Mouse (Mus musculus) yolk sac, embryonic 10.5 days (tissue): ENCODE data around the gene Epb41.

Experiments used
- DNase-seq: peaks from one replicate; pipeline ENCODE4 v3.0.0-alpha.2; 2017; ENCODE audit warnings: low spot score

Gene Epb41

DNA sequence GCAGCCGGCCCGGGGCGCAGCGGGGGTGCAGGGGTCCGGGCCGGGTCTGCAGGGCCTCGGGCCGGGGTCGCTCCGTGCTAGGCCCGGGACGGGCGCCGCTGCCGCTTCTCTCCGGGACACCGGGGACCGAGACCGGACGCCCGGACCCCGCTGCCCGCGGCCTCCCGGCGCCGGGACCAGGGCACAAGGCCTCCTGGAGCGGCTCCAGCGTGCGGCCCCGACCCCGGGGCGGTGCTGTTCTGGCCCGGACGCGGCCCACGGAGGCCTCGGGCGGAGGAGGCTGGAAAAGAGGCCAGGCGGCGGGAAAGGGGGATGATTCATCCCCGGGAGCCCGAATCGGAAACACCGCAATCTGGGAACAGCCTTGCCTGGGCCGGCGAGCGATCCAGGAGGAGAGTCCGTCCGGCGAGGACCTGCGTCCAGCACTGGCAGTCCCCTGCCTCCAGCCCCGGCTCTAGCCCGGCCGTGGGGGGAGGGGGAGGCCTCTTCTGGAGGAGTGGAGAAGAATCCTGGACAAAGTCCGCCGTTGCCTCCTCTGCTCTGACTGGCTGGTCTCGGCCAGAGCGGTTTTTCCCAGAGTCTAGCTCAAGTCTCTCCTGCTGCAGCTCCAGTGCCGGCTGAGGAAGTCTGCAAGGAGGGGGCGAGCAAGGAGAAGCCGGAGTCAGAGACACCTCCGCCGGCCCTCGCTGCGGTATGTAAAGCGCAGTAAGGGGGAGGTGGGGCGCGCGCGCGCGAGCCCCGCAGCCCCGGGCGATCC lies 154.3 kb downstream of the Epb41 start:
- peak; percentile 92 for DNase-seq

DNA sequence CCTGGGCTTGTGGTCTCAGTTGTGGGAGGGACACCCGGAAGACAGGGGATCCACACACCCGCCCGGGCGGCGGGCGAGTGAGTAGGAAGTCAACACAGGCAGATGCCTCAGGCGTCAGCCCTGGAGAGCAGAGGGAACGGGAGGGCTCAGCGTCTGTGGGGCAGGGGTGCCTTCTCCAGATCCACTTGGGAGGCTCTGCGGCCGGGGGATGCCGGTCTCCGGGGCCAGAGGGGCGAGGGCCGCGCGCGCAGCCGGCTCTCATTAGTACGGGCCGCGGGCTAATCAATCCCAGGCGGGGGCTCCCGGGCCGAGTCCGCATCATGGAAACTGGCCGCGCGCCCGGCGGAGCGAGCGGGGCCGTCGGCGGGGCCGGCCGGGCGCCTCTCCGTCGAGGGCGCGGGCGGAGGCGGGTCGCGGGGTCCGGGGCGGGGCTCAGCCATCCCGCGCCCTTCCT lies 155.0 kb downstream of the Epb41 start:
- DNase-seq: peak; percentile 65

DNA sequence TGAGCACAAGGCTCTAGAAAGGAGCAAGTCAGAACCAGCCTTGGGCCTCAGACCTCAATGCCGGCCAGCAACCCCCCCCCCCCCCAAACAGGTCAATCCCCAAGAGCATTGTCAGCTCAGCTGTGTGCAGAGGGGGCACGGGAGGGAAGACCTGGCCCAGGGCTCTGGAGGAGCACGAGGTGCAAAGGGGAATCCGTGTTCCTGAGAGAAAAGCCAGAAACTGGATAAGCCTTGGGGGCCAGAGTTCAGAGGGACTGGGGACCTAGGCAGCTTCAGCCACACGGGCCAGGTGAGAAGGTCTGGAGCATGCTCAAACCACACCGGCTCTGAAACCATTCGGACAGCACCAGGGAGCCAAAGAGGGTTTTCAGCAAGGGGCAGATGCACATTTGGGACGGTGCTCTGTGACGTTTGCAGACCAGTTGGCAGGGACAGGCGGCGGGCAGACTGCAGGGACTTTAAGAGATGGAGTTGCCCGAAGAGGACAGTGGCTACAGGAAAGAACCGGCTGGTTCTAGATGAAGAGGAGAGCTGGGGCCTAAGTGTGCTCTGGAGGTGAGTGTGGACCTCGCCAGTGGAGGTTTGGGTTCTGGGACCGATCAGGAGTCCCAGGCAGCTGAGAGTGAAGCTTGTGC lies 155.5 kb downstream of the Epb41 start:
- no peak for DNase-seq

DNA sequence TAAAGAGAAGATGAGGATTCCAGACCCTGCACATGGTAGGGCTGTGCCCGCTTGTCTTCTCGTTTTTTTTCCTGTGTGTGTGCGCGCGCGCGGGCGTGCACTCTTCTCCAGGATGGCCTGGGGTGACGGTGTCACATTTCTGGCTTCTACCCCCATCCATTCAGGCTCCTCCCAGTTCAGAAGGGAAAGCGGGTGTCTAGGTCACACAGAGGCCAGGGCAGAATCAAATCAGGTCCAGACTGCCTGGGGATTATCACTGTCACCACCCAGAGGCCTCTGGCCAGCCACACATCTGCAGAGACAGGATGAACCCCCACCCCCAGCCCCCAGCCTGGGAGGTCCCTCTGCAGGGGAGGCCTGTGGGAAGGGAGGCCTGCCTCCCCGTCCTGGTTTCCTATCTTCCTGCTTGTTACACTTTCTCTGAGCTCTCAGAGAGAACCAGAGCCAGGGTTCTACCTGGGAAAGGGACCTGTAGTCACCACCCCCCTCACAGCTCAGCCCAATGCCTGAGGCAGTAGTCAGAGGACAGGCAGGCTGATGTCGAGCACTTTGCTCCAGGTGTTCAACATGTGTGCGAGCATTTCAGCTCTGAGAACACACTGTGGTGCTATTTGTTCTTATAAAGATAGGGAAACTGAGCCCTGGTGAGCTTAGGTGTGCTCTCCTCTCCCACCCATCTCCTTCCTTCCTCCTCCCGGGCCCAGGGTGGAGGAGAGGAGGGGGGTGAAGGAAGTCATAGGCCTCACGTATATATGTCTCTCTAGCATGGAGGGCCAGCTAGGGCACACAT lies 156.2 kb downstream of the Epb41 start:
- peak; percentile 79 for DNase-seq

DNA sequence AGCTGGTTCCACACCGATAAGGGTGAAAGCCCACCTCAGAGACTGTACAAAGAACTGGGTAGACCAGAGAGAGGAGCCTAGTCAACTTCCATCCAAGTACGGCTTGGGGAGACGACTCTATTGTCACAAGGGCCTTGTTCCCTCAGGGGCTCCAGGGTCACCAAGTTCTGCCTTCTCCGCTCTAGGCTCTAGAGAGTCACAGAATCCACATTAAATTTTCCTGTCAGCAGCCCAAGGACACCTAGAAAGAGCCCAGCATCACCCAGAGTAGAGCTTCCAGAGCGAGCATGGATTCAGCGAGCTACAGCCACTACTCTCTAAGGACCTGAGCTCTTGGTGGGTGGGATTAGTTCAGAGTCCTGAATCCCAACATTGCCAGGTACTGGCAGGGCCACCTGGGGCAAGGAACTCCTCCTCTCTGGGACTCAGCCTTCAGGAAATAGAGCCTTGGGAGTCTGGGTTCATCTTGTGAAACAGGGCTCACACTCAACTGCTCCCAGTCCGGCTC lies 157.0 kb downstream of the Epb41 start:
- no peak for DNase-seq

DNA sequence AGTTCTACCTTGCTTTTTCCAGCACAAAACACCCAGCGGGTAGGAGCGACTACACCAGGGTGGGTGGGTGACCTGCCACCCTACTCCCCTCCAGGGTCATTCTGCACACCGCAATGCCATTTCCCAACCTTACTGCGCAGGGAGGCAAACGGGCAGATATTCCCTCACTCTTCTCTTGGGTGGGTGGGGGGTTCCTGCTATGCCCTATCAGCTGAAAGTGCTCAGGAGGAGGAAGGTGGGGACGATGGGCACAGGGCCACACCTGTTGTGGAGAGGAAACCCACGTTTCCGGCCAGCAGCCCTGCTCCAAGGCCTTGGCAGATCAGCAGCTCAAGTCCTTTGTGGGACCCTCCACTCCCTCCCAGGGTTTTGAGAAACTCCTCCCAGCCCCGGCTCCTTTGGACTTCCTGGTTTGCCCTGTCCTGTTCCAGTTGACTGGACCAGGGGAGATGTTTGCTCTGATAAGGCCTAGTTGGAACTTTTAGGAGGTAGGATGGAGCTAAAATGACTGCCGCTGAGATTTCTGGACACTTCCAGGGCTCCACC lies 158.0 kb downstream of the Epb41 start:
- no peak for DNase-seq

DNA sequence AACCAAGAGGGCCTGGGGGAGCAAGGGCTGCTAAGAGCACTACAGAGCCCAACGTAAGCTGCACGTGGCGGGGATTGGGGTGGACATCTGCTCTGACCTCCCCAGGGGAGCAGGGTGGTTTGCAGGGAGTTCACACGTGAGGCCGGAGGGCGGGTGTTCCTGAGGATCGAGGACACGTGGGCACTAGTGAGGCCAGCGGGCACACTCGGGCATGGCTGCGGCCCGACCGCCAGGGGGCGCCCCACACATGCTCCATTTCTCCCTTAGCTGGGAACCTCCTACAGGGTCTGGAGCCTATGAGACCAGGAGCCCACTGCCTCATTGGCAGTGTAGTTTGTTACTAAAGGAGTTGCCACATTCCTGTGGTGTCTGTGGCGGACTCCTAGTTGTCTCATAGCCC lies 158.7 kb downstream of the Epb41 start:
- peak; percentile 60 for DNase-seq

DNA sequence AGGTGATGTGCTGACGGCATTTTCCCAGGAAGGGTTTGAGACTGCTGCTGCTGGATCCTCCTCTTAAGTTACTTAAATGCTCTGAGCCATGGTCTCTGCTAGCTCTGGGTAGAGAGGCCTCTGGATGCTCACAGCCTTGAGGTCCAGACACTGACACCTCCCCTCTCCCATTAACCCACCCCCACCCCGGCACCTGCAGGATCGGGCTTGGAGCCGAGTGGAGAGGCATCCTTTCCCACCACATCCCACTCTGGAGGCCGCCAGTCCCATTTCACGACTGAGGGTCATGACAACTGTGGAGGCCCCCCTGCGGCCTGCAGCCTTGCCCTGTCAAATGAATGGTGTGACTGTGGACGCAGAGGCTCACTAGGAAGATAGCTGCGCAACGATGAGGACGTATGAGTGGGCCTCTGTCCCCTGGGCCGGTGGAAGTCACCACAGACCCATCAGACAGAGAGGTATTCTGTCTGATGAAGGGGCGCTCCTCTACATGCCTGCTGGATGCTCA lies 159.2 kb downstream of the Epb41 start:
- DNase-seq: no peak

DNA sequence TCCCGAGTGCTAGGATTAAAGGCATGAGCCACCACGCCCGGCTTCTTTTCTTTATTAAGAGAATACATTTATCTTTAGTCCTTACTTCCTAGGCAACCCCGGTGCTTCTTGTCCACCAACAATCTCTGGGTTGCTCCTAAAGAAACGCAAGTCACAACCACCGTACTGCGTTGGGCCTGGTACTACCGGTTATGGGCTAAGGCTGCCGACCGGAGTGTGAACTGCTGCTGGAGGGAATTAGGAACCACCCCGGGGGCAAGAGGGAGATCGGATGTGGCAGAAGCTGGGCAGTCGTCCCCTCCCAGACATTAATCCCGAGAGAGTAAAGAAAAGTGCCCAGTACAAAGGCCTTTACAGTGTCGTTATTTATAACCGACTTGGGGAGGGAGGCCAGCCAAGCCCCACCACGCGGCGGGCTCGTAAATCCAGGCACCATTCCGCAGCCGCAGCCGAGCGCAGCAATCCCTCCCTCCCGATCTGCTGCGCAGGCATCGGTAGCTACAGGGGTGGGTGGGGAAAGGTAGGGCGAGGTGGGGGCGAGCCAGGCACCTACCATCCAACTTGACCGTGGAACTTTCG lies 160.1 kb downstream of the Epb41 start:
- DNase-seq: peak; percentile 53

DNA sequence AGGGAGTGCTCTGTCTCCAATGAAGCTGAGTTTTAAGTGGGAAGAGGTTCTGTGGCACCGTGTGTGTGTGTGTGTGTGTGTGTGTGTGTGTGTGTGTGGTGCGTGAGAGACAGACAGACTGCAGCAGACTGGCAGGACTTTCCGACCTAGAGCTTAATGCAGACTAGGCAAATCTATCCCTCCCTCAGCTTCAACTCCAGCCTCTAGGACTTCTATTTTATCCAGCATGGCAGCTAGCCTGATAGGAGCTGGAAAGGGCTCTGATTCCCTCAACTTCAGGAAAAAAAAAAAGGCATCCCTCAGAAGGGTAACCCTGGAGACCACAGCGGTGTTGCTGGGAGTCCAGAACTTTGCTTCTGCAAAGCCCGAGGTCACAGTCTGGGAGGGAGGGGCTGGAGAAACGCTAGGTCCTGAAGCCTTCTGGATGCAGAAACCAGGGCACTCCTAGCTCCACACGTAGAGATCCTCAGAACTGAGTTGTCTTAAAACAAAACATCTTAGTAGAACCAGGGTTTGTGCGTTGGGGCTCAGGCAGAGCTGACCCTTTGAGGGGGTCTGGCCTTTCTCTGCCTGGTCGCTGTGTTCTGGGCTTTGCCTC lies 161.0 kb downstream of the Epb41 start:
- DNase-seq: no peak

DNA sequence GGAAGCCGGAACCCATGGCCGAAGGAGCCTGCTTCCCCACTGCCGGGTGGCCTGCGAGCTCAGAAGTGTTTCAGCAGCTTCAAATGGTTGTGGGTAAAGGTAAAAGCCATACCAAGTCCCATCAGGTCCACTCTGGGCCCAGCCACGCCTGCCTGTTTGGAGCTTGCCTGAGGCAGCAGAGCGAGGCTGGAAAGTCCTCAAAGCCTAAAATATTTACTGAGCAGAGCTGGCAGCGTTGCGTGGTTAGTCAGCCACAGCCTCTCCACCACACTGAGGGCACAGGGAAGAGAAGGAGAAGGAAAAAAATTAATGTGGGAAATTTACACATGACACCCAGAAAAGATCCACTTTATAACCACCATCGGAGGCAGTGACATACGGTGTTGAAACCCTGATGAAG lies 161.6 kb downstream of the Epb41 start:
- DNase-seq: no peak

DNA sequence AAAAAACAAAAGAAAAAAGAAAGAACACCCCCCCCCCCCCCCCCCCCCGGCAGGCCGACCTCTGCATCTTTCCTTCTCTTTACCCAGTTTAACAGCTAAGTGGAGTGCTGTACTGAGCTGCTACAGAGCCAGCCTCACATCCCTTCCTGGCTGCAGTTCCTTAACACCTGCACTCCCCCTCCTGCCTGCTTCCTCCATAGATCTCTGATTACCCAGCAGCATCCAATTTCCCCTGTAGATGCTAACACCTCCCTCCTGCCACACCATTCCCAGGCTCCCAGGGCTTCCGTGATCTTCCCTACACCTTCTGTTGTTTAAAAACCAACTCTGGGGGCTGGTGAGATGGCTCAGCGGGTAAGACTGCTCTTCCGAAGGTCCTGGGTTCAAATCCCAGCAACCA lies 163.6 kb downstream of the Epb41 start:
- DNase-seq: no peak

DNA sequence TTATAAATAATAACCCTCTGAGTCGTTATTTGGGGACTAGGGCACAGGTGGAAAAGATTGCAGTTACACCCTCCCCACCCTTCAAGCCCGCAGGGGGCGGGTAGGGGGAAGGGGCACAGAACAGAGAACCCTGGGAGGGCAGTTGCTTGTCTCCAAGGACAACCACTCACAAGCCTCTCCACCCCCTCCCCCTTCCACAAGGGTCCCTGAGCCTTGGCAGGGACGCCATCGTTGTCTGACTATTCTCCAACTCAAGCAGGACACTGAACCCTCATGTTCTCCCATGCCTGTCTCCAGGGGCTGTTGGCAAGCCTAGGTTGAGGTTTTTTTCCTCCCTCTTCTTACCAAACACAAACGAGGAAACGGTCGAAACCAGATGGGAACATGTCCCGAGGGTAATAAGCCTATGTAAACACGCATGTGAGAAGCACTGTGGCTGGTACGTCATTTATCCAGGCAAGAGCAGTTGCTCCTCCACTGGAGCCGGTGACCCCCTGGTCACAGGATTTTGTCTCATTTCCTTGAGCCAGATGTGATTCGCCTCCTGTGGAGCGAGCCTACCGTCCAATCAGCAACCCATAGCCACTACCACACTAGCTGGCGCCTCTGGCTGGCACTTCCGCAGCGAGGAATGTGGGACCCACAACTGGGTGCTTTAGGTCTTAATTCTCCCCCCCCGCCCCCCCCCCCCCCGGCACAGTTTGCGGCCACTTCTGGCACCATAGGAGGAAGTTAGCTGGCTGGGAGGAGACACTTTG lies 164.7 kb downstream of the Epb41 start:
- no peak for DNase-seq

DNA sequence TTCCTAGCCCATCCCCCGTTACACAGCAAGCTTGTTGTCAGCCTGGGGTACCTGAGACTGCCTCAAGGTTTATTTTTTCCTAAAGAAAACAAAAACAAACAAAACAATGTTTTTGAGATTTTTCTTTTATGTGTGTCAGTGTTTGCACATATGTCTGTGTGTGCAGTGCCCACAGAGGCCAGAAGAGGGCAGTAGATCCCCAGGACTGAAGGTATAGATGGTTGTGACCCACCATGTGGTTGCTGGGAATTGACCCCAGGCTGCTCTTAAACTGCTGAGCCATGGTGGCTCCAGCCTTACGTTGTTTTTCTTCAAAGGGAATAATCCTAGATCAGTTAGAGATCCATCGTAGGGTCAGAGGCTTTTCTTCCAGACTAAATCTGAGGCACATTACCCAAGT lies 167.2 kb downstream of the Epb41 start:
- no peak for DNase-seq

DNA sequence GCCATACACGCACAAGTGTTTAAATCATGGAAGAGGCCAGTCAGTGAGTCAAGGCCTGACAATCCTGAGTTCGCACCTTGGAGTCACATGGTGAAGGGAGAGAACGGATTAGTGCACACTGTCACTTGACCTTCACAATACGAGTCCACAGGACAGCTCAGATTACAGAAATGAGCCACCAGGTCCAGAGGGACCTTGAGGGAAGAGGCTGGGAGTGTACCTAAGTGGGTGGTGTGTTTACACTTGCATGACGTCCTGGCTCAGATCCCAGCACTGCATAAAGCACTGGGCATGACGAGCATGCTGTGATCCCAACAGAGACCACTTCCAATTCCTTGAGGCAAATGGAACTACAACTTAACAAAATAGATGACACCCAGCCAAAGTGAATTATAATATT lies 168.7 kb downstream of the Epb41 start:
- DNase-seq: no peak

DNA sequence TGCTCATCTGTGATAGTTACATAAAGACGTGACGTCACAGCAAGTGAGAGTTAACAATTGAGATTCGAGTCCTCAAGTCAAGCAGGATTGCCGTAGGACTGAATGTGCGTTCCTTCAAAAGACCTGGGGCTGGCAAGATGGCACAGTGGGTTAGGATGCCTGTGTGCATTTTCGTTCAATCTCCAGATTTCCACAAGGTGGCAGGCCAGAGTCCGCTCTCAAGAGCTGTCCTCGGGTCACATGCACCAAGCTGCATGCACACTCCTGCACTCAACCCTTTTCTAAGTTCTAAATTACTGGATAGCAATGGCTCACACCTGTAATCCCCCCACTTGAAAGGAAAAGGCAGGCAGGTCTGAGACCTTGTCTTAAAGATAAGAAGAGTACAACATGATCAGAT lies 170.6 kb downstream of the Epb41 start:
- DNase-seq: peak; percentile 45

DNA sequence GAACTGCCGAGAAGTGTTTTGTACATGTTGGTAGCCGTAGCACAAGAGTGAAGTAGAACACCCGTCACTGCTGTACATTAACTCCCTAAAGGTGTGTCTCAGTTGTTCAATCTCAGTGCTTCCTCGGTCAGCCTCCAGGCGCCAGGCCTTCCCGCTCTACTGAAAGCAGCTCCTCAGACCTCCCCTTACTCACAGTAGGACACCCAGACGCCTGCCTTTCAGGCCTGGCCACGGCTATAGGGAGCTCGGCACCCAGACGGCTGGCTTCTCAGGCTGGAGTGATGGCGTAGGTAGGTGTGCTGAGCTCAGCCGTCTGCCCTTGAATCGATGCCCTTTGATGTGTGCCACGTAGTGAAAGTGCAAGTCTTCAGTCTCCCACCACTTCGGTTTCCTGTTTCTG lies 174.0 kb downstream of the Epb41 start:
- no peak for DNase-seq

DNA sequence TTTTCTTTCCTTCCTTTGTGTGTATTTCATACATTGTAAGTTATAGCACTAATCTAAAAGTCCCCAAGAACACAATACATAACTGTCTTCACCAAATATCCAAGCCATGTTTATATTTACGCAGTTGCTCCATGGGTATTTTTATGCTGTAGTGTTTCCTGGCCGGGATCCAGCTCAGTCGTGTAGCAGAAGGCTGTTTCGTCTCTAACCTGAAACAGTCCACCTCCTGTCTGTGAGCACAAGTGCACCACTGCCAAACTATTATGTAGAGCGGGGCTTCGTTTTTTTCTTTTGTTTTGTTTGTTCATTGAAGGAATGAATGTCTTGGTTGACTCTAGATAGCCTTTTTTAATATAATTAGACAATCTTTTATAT lies 176.0 kb downstream of the Epb41 start:
- no peak for DNase-seq

DNA sequence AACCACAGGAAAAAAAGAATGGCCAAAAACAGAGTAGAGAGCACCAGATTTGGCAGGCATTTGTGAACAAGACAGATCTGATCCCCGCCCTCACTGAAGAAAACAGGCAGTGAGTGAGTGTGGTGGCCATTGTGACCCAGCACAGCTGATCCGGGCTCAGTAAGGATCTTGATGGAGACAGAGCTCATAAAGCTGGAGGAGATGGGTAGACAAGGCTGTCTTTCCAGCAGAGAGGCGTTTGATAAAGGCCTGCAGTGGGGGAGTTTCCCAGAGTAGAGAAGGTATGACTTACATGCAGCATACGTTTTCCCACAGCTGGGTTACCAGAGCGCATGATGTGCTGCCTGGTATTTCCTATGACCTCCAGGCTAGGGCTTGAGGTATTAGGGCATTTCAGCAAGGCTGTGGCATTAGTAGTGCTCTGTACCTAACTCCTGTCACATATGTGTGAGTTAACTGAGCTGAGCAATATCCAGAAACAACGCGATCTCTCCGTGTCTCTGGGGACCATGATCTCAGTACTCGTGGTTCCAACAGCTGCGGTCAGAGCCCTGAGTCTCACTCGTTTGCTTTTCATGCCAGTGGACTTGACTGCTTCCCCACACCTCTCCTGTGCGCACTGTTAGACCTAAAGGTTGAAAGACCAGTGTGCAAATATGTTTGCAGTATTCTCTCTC lies 176.5 kb downstream of the Epb41 start:
- no peak for DNase-seq

DNA sequence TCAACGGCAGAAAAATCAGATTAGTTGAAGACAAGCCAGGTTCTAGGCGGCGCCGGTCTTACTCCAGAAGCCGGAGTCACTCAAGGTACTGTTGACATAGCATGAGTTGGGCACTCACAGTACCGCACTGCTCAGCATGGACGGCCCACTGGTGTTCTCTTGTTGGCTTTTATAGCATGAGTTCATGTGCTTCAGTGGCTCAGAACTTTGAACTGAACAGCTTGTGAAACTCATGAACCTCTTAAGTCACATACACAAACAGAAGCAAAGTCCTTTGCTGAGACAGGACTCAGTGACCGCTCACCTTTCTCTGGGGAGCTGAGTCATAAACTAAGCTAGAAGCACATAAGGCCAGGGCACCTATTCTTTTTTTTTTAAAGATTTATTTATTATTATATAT lies 177.3 kb downstream of the Epb41 start:
- peak; percentile 68 for DNase-seq
